Mouse (Mus musculus) heart, postnatal 0 days (tissue): ENCODE measurements around the gene Chp1.

Source experiments
- CTCF ChIP-seq: IDR thresholded peaks from 2 replicates; pipeline ENCODE4 v1.5.1; 2016; ENCODE audit warnings: antibody characterized with exemption, control low read depth, low read depth
- EP300 ChIP-seq: IDR thresholded peaks from 2 replicates; pipeline ENCODE4 v1.6.1; 2016; ENCODE audit warnings: antibody characterized with exemption, low read depth

GRCm38 (mm10) chr2:119507108-119507507 lies 40.4 kb upstream of the Chp1 start:
- peak; percentile 22; the same call in 1 of the 2 replicates for TF ChIP-seq CTCF
- TF ChIP-seq EP300 = no peak
